Mouse (Mus musculus) left cerebral cortex, adult 18-20 months (tissue): ENCODE measurements around the gene Dnm1. TPM values are rescaled to one million over a fixed set of nuclear protein-coding genes. Genes with fewer than 3 reads are reported as not detected.
A peak's percentile ranks its signal among the peaks of the same experiment; 100 is the strongest.

Source experiments
- DNase-seq, 2 experiments: peaks; one replicate each; pipeline ENCODE4 v3.0.0; 2021 to 2022; ENCODE audit warnings: low spot score in 2 of 2, mixed read lengths in 1 of 2
- microRNA-seq, 2 experiments: library from miRNA; unstranded; fragments of <30 nt; microRNA quantifications; one replicate each; pipeline ENCODE4 v1.2.0; 2021
- total RNA-seq, 2 experiments: library from RNA; stranded (reverse); gene quantifications; 2 replicates each; pipeline ENCODE4 v1.2.3; 2021

Gene Dnm1
- total RNA-seq, 2 experiments from 2014 or later: 1,236 to 1,244 TPM

GRCm38 (mm10) chr2:32287334-32287840, 65.8 kb downstream of the Dnm1 start, which contains the start of gene Golga2:
Golga2 (plus strand) TSS chr2:32287384.
- no peak for DNase-seq

GRCm38 (mm10) chr2:32283986-32284385, 69.2 kb downstream of the Dnm1 start:
- no peak for DNase-seq

GRCm38 (mm10) chr2:32282727-32283126, 70.4 kb downstream of the Dnm1 start:
- DNase-seq: peak in 1 of 2 experiments; percentile 45

GRCm38 (mm10) chr2:32282289-32282688, 70.8 kb downstream of the Dnm1 start:
- DNase-seq: no peak

- no peak for DNase-seq
These were observed 77.3 kb downstream of the Dnm1 start for GRCm38 (mm10) chr2:32275823-32276222.

GRCm38 (mm10) chr2:32260635-32261034, 92.5 kb downstream of the Dnm1 start:
- DNase-seq: peak in 1 of 2 experiments; percentile 22

- peak; percentile 84 to 92 for DNase-seq
These were observed 93.3 kb downstream of the Dnm1 start, which contains the start of gene Uck1 for GRCm38 (mm10) chr2:32259657-32260417. Uck1 (minus strand) TSS chr2:32260159.

- DNase-seq: no peak
These were observed 94.1 kb downstream of the Dnm1 start for GRCm38 (mm10) chr2:32258887-32259533.

Small RNA genes lying within 50 kb of the gene (microRNA-seq; reads per million reads assigned to microRNA genes)
- gene Gm23363 (0 to 0.25 reads per million in 2 experiments), gene Mir199b (0 to 0.75 reads per million in 2 experiments)

Other genes with a start within 250 kb of the Dnm1 start
- gene Prrc2b, start 202.3 kb downstream of the Dnm1 start, total RNA-seq: 100 to 1,000 TPM; 259 to 266 TPM
- gene Pomt1, start 116.7 kb downstream of the Dnm1 start, total RNA-seq: 10 to 100 TPM; 19.3 to 23.5 TPM
- gene Uck1, start 93.2 kb downstream of the Dnm1 start, total RNA-seq: 10 to 100 TPM; 49.6 to 53.6 TPM
- 10 to 100 TPM; 84.2 to 88.5 TPM for gene Golga2, start 66.0 kb downstream of the Dnm1 start, total RNA-seq
- gene Swi5, start 65.3 kb downstream of the Dnm1 start, total RNA-seq: 100 to 1,000 TPM; 205 to 210 TPM
- 10 to 100 TPM; 66.4 to 78.3 TPM for gene Ciz1, start 1.0 kb downstream of the Dnm1 start, total RNA-seq
- 100 to 1,000 TPM; 283 to 350 TPM for gene 1110008P14Rik, start 28.6 kb upstream of the Dnm1 start, total RNA-seq
- gene Lcn2, start 34.9 kb upstream of the Dnm1 start, total RNA-seq: under 1 TPM; 0.77 to 0.84 TPM
- gene Ptges2, start 42.6 kb upstream of the Dnm1 start, total RNA-seq: 10 to 100 TPM; 49.5 to 51.2 TPM
- gene Naif1, start 97.1 kb upstream of the Dnm1 start, total RNA-seq: 1 to 10 TPM; 3.7 to 4.6 TPM
- 10 to 100 TPM; 67.5 to 72.1 TPM for gene Slc25a25, start 98.1 kb upstream of the Dnm1 start, total RNA-seq
- 10 to 100 TPM; 67.3 to 68.4 TPM for gene Fam102a, start 182.0 kb upstream of the Dnm1 start, total RNA-seq
- gene Dpm2, start 217.5 kb upstream of the Dnm1 start, total RNA-seq: 10 to 100 TPM; 71.4 to 77.1 TPM
- gene Pip5kl1, start 221.5 kb upstream of the Dnm1 start, total RNA-seq: 10 to 100 TPM in 1 of 2 experiments, 1 to 10 TPM in 1; 8.6 to 10.3 TPM
- under 1 TPM; 0.79 to 0.82 TPM for gene 9430097D07Rik, start 222.3 kb upstream of the Dnm1 start, total RNA-seq
- gene St6galnac4, start 233.8 kb upstream of the Dnm1 start, total RNA-seq: 10 to 100 TPM; 40.6 TPM
- gene St6galnac6, start 246.4 kb upstream of the Dnm1 start, total RNA-seq: 100 to 1,000 TPM; 113 to 130 TPM